Mouse (Mus musculus) kidney, adult 8-10 months (tissue): ENCODE data around the gene Akap9.
"Not testable (repeated sequence)": the region's sequence is repeated elsewhere in the genome, so short reads cannot be mapped to it uniquely, and the experiment has no call there.

Experiments
- DNase-seq, 2 experiments: peaks; one replicate each; pipeline ENCODE4 v3.0.0; 2022

Akap9 gene

DNA sequence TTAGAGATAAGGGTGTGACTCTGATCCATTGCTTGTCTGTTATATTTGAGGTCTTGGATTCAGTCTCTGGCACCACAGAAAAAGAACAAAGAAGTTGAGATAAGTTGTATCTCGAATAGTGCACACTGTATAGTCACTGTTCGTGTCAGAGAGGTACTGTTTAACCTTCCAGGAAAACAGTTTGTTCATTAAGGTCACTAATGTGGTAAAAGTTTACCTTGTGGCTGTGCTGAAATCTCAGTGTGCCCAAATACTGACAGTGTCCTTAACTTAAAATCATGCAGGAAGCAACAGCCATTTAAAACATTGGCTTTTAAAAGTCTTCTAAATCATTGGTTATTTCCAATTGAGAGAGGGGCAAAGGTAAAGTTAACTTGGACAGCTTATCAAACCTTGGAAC lies 43.1 kb downstream of the Akap9 start:
- no peak for DNase-seq

DNA sequence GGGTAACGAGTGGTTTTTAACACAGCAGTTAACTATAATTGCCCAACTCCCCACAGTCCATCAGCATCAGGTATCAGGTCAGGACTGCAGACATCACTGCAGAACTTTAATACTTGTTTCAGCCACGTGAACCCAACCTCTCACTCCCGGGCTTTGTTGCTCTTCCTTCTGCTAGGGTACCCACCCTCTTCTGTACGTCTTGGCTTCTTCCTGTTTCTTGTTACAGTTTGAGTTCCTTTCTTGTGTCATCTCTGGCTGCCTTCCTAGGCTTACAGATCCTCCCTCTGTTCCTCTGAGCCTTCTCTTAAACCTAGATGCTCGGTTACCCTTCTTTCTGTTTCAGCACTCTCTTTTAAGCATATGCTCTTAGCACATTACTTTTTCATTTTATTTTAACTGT lies 45.9 kb downstream of the Akap9 start:
- no peak for DNase-seq

DNA sequence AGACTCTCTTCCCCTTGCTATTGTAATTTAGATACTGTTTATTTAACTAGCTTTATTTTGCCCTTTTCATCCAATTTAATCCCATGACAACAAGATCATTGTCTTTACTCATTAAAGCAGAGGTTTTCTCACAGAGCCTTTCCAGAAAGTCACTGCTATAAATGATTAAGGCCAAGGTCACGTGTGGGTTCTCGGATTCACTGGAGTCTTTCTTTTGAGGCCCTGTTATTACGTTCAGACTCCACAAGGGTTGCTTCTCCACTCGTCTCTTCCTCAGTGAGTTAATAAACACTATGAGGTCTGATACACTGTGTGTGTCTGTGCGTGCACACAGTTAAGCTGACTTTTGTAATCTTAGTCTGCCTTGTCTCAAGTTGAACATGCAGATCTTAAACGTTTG lies 47.0 kb downstream of the Akap9 start:
- peak in 1 of 2 experiments; percentile 35 for DNase-seq

DNA sequence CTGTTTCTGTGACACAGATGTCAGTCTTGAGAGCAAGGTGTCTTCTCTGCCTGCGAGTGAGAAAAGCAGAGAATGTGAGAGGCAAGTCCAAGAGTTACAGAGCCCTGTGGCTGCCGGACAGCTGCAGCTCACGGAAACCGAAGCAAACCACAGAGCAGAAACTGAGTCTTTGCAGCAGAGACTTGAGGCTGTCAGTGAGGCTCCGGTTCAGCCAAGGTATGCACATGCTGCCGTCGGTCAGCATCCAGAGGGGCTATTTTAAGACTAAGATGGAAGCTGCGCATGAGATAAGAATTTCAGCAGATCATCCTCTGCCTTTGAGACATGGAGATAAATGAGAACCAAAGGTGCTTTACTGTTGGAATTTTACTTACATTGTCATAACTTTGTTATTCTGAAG lies 48.3 kb downstream of the Akap9 start:
- DNase-seq: no peak

DNA sequence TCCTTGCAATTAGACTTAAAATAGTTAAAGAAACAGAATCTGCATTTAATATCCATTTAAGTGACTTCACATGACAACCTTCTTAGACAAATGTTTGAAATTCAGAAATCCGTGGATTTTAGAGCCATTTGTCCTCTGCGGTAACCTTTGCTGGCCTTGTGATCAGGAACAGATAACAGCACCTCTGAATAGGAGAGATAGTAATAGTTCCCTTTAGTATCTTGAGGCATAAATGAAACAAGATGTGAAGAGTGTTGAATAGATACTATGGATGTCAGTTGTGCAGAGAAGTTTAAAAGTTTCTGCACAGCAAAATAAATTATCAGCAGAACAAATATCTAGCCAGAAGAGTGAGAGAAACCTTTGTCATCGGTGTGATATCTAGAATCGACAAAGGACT lies 50.0 kb downstream of the Akap9 start:
- no peak for DNase-seq

DNA sequence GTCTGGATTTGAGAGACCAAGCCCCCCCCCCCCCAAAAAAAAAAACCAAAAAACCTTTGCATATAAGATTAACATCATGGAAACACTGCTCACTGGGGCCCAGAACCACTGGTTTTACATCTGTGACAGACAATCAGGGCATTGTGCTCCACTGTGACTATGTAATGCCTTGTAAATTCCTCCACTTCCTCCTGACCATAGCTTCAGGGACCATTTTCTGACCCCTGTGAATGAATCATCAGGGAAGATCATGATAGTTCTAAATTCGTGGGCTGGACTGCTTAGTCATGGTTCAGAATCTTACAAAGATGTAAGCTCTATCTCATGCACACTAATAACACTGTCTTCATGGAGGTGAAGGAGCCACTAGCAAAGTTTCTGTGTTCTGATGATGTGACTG lies 61.8 kb downstream of the Akap9 start:
- DNase-seq: no peak

DNA sequence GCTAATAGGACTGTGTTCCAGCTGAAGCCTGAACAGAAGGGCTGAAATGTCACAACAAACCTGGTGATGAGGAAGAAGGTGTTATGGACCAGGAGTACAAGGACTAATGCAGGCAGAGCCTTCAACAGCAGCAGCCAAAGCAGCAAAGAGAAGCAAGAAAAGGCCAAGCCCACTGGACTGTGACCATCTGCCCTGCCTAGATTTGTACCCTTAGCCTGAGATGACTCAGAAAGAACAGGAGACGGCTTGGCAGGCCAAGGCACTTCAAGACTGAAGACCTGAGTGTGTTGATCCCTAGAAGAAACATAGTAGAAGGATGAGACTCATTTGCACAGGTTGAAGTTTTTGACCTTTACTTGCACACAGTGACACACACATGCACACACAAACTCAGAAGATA lies 62.6 kb downstream of the Akap9 start:
- DNase-seq: peak in 1 of 2 experiments; percentile 21

DNA sequence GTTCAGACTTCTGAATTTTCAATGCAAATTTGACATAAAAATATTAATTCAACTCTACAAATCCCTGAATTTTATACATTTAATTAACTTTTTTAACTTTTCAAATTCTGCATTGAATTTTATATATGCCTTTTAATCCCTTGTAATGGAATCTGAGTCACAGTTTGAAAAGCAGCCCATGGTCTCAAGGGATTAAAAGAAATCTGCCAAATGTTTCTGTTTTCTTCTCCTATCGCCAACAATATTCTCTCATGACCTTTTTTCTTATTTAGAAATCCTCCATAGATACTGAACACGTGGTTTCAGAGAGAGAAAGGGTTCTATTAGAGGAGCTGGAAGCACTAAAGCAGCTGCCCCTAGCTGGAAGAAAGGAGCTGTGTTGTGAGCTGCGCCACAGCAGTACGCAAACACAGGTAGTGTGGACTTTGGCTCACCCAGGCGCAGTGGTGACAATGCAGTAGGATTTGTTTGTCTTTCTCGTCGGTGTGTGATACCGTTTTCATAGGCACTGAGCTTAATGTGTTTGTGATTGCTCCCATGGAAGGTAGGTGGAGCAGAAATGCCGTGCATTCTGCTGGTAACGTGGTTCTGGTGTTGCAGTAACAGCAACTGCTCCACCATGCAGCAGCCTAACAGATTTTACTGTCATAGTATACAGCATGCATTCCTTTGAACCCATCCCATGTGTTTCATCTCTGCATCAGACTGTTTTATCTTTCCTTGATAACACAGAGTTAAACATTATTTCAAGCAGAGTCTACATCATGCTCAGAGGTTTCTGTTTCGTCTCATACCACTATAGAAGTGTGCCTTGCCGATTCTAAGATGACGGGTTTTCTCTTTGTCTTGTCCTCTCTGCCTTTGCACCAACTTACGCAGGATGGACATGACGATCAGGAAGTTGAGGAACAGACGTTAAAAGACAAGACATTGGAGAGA lies 76.9 kb downstream of the Akap9 start:
- DNase-seq: no peak

DNA sequence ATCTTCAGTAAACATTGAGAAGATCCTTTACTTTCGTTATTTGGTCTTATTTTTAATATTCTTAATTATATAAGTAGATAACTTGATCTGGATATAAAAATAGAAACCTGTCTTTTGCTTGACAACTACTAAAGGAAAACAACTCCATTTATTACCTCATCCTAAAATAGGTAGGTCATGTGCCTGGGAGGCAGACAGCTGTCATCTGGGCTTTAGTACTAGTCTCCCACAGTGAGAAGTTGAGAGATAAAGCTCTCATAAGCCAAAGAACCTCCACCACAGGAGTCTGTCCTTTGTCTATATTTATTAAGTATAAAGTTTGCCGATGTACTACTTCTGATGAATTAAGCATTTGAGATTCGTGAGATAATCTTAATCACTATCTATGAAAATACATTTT lies 78.8 kb downstream of the Akap9 start:
- no peak for DNase-seq

DNA sequence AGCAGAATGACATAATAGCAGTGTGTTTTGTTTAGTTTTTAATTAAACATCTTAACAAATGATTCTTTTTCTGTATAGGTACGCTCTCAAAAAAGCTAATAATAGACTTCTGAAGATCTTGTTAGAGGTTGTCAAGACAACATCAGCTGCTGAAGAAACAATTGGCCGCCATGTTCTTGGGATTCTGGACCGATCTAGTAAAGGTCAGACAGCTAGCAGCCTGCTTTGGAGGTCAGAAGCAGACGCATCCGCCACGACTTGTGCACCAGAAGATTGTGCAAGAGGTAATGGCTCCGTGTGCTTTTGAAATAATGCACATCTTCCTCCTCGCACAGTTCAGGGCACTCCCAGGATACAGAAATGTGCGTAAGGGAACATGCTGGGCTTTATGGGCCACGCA lies 80.4 kb downstream of the Akap9 start:
- no peak for DNase-seq

DNA sequence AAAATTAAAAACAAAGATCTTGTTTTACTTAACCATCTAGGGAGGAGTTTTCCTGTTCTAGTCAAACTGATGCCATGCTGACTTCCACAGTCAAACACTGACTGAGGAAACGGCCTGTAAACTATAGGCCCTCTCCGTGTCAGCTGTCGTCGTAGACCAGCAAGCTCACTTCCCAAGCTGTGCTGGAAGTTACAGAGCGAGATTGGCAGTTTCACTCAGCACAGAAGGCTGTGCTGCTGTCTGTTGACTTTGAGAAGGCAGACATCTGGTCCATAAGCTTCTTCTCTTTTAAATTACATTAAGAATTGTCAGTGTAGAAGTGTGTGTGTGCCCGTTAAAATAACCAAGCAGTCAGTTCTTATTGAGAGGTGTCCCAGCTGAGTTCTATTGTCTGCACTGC lies 81.7 kb downstream of the Akap9 start:
- DNase-seq: no peak

DNA sequence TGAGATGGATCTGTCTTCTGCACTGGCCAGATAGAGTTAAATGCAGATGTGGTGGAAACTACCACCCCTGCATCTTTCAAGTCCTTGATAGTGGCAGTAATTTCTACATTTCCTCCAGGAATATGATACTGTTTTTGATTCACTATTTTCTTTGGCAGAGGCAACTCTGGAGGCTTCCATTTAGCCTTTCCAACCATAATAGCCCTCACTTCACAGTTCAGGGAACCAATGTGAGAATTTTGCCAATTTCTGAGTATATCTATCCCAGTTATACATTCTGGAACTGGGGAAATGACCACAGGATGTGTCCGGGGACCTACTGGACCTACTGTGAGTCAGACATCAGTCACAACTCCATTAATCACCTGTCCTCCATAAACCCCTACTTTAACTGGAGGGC lies 89.8 kb downstream of the Akap9 start:
- DNase-seq: not testable (repeated sequence)

DNA sequence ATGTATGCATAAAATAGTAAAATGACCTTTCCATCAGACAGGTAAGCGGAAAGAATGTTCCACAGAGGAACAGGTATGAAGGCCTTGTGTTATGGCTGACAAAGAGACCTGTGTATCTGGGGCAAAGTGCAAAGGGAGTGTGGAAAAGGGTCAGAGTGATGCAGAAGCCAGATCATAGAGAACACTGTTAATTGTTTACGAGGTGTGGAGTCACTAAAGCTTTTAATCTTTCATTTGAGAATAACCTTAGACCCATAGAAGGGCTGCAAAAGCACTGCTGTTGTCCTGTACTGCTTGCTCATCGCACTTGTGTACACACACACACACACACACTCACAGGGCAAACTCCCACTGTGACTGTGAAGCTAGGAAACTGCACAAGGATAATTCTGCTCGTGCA lies 91.5 kb downstream of the Akap9 start:
- DNase-seq: peak; percentile 56 to 79

DNA sequence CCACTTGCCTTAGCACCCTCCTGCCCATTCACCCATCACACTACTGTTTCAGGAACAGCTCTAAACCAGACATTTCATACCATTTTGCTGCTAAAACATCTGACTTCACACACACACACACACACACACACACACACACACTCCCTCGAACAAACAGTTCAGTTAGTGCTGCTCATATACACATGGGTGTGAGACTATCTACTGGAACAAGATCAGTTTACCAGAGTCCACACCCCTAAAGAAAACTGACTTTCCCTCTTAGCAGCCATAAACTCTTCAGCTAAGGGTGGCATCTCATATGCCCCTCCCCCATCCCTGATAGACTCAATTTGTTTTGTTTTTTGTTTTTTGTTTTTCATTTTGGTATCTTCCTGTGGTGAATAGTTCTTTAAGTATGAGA lies 92.2 kb downstream of the Akap9 start:
- no peak for DNase-seq

DNA sequence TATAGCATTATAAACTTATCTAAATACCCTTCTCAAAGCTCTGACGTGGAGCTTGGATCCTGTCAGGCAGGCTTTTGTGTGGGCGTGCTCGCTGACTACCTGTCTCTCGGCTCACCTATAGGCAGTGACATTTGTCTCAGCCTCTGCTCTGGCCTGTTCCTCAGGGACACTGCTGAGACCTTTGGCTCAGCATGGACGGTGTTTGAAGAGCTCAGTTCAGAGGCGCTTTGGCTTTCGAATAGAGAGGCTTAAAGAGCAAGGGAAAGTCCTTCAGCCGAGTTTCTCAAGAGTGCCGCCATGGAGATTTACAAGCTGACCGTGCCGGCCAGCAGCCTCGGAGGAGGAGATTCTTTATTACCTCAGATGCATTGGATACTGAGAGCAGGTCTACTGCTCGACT lies 95.3 kb downstream of the Akap9 start:
- DNase-seq: peak in 1 of 2 experiments; percentile 7

DNA sequence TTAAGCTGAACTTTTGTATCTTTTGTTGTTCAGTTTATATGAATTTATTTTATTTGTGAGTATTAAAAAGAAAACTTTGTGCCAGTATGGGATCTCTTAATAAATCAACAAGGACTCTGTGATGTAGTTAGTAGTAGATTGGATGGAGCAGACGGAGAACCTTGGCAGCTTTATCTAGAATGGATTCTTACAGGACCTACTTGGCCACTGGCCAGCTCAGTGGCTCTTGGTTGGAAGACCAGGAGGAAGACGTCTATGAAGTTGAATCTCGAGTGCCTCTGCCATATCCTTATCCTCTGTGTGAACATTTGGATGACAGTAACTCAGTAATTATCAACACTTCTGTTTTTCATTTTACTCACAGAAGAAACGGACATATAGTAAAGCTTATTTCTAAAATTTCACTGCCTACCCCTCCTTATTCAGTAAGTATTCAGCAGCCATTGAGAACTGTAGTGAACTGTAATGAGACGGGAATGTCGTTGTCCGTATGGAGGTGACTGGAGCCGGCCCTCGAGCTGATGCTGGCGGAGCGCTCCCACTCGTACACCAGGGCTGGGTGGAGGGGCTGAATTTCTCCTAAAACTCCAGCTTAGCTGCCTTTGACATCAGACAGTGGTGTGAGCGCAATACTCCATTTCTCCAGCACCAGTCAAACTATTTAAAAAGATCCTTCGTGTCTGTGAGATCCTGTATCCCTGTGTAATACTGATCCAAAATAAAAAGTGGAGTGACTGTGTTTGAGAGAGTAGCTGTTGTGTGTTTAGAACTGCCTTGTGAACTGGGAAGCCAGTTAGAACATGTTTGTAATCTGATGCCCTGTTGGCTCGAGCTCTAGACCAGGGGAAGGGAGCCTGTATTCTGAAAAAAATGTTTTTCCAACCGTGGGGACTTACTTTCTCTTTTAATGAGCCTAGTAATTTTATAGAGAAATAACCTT lies 96.2 kb downstream of the Akap9 start:
- DNase-seq: peak; percentile 39 to 43

DNA sequence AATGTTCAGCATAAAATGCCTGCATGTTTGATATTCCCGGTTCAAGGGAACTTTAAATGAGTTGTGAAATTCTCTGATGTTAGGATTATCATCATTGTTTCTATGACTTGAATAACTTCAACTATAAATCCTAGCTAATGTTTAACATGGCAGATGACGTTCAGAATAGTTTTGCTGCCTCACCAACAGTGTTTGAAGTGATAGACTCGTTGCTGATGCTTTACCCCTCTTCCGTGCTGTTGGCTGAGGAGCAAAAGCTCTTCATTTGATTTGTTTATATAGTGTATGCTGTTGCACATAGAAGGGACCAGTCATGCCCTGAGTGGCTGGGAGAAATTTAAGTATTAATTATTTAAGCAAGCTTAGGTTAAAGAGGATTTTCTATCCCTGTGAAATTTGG lies 96.9 kb downstream of the Akap9 start:
- DNase-seq: no peak

DNA sequence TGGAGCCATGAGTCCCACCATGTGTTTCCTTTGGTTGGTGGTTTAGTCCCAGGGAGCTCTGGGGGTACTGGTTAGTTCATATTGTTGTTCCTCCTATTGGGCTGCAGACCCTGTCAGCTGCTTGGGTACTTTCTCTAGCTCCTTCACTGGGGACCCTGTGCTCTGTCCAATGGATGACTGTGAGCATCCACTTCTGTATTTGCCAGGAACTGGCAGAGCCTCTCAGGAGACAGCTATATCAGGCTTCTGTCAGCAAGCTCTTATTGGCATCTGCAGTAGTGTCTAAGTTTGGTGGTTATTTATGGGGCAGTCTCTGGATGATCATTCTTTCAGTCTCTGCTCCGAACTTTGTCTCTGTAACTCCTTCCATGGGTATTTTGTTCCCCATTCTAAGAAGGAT lies 98.5 kb downstream of the Akap9 start:
- not testable (repeated sequence) for DNase-seq

DNA sequence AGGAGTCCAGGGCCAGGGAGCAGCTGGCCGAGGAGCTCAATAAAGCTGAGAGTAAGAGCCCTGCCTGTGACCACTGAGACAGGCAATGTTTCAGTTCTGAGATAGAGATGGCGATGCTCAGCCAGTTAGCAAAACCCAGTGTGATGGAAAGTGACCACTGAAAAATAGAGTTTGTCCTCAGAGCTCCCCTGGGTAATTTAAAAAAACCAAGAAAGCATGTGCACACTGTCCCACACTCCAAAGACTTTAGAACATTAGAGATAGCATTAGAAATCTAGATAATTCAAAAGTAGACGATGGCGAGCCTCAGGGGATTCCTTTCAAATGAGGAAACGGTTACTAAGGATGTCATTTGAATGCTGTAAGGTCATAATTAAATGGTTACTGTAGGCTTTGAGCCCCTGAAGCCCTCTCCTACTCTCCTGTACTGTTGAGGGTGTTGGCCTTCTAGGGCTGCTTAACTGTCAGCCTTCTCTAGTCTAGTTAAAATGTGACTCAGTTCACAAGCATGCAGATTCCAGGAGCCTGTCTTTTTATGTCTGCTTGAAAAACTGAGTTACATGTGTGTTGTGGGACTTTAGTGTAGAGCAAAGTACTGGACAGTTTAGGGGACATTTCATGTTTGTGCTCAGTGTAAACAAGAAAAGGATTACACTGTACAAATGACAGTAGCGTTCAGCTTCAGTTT lies 100.8 kb downstream of the Akap9 start:
- DNase-seq: no peak

DNA sequence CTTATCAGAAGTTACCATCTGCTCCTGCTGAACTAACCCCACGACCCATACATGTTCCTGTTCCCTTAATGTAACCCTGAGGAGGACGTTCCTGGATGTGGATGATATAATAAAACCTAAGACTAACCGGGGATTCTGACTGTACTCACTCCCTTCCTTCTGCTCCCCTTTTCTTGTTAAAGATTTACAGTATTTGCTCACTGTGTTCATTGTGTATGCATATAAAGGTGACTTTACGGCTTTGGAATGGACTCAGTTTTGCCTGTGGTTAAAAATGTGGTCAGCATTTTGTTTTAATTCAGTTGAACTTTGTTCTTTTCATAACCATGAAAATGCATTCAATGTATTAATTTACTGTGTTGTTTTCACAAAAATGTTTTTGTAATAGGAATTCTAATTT lies 104.0 kb downstream of the Akap9 start:
- DNase-seq: no peak

DNA sequence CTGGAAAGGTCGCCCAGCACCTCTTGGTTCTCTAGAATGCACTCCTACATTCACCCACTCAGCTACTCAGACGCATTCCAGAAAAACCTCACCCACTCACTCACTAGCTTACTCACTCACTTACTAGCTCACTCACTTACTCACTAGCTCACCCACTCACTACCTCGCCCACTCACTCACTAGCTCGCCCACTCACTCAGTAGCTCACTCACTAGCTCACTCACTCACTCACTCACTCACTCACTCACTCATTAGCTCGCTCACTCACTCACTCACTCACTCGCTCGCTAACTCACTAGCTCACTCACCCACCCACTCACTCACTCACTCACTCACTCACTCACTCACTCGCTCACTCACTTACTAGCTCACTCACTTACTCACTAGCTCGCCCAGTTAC lies 108.8 kb downstream of the Akap9 start:
- no peak for DNase-seq

DNA sequence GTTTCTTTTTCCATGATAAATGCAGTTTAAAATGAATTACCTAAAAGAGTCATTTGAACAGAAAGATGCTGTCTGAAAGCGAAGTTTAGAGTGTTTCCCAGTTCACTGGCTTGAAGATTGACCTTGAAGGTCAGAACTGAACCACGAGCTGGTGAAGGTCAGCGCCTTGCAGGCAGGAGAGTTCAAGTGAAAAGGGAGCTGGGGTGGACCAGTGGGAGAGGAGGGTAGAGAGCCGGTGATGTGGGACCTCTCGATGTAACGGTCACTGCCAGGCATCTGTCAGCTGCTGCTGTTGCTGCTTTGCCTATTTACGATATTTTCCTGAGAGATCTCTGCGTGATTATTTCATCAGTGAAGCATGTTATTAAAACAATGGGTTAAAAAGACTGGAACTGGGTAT lies 111.5 kb downstream of the Akap9 start:
- DNase-seq: no peak

DNA sequence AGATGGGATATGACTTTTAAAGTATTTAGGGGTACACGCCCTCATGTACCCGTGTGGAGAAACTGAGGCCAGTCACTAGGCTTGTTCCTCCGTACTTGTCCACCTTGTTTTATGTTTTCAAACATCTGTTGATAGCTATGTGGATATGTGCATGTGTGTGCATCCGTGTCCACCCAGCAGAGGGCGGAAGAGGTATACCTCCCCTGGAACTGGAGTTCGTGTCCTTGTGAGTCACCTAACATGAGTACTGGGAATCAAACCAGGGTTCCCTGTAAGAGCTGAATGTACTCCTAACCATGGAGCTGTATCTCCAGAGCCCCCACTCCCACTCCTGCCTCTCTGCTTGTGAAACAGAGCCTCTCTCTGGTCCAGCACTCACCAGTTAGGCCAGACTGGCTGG lies 112.5 kb downstream of the Akap9 start:
- DNase-seq: peak in 1 of 2 experiments; percentile 25
